Mouse (Mus musculus) testis, adult 2 months (tissue): ENCODE measurements around the gene Ky.

ENCODE experiments used
- CTCF ChIP-seq: fragments of 200-500 bp; IDR thresholded peaks from 2 replicates; pipeline ENCODE4 v1.5.1; 2012; ENCODE audit warnings: low read depth, mild to moderate bottlenecking, inconsistent platforms, low read length, moderate library complexity; ENCODE audit not compliant: control insufficient read depth, insufficient read depth, insufficient replicate concordance
- POLR2A ChIP-seq: fragments of 200-500 bp; IDR thresholded peaks from 2 replicates; pipeline ENCODE4 v1.6.1; 2012; ENCODE audit warnings: low read depth, mild to moderate bottlenecking, inconsistent platforms, low read length, moderate library complexity; ENCODE audit not compliant: control insufficient read depth

DNA sequence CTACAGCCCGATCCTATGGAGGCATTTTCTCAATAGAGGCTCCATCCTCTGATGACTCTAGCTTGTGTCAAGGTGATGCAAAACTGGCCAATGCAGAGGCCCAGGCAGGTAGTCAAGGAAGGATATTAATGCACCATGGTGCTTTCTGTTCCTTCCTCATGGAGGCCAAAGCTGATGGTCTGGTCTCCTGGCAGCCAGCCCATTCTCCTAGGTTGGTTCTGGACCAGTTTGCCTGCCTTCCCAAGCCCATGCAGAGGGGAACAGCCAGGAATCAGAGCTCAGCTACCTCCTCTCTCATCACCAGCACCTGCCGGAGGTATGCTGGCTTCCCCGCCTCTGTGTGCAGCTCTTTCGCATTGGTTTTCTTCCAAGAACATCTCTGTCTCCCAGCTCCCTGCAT lies 31.4 kb downstream of the Ky start:
- TF ChIP-seq CTCF (no peak), POLR2A (no peak)
